Mouse (Mus musculus) lung, postnatal 0 days (tissue): ENCODE data around the gene Wbp2nl.

ENCODE experiments used
- CTCF ChIP-seq: IDR thresholded peaks from 2 replicates; pipeline ENCODE4 v1.5.1; 2016; ENCODE audit warnings: antibody characterized with exemption, mild to moderate bottlenecking
- EP300 ChIP-seq: IDR thresholded peaks from 2 replicates; pipeline ENCODE4 v1.6.1; 2016; ENCODE audit warnings: antibody characterized with exemption, mild to moderate bottlenecking, control low read depth

GRCm38 (mm10) chr15:82307107-82307506, 8.4 kb downstream of the Wbp2nl start:
- no peak for TF ChIP-seq CTCF
- no peak for TF ChIP-seq EP300
